Mouse (Mus musculus) heart, adult 9 months (tissue): ENCODE data around the gene Ulk1.
"Not testable (repeated sequence)": the region's sequence is repeated elsewhere in the genome, so short reads cannot be mapped to it uniquely, and the experiment has no call there.

Experiments used
- DNase-seq, 2 experiments: peaks; one replicate each; pipeline ENCODE4 v3.0.0; 2022; ENCODE audit warnings: low spot score in 2 of 2

Ulk1 gene

DNA sequence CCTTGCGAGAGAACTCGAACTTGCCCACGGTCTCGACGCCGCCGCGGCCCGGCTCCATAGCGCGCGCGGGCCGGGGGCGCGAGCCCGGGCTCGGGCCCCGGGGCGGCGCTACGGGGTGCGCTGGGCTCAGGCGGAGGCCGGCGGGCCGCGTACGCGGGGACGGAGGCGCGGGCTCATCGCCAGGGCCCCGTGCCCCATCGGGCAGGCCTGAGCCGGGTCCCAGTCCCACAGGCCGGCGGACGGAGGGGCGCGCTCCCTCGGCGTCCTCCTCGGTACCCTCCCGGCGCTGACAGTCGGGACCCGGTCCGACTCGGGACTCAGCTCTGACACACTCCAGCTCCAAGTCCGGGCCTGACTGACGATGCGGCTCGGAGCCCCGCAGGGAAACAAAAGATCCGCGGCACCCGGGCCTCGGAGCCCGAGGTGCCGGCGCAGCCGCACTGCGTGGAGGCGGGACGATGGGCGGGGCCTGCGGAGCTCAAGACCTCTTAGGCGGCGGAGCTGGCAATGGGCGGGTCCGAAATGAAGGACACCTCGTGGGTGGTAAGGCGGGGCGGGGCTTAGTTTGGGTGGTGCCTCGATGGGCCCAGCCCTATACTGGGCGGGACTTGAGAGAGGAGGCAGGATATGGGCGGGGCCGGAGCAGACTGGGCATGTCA lies at the start of gene Ulk1:
Gene Ulk1, minus strand, starts transcription at position 431 of the 659 bp plus-strand sequence.
- peak; percentile 99 to 100 for DNase-seq

DNA sequence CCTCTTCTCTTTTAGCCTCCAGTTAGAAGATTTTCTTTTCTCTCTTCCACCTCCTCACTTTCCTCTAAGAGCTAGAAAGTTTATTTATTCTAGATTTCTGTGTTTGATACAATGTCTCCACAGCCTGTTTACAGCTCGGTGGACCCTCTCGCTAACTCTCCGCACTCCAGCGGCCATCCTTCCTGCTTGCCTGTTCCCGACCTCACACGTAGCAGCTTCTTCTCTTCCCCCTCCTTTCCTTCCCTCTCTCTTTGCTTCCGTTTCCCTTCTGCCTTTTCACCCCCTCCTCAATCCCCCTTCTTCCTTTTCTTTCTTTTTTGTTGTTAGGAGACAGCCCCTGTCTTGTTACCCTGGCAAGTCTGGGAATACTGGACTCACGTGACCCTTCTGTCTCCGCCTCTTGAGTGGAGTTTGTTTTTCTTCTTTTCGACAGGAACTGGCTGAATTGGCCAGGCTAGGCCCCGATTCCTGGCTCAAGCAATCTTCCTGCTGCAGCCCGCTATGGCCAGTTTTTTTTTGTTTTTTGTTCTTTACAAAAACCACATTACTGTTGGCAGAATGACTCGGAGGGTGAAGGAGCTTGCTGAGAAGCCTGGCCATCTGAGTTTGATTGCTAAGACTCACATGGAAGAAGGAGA lies 49.2 kb upstream of the Ulk1 start:
- peak; percentile 85 to 90 for DNase-seq

DNA sequence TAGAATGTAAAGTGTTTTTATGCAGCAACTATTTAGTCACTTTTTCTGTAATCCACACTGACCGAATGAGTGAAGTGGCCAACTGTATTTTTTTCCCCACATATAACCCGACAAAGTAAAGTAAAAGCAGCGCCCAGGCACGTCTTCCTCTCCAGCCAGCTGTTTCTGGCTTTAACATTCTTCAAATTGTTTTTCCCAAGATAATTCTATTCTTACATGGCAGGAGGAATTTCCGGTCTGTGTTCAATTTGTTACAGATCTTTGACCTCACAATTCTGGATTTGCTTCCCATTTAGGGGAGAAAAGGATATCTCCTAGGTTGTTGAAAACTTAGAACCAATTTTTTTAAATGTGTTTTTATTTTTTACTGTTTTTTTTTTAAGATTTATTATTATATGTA lies 47.2 kb upstream of the Ulk1 start:
- peak; percentile 58 to 63 for DNase-seq

DNA sequence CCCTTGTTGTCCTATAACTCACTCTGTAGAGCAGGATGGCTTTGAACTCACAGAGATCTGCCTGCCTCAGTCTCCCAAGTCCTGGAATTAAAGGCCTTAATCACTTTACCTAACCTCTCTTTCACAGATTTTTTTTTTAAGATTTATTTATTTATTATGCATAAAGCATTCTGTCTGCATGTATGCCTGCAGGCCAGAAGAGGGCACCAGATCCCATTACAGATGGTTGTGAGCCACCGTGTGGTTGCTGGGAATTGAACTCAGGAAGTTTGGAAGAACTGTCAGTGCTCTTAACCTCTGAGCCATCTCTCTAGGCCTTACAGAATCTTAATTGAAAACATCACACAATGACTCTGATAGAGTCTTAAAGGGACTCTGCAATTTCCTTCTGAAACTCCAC lies 43.1 kb upstream of the Ulk1 start:
- DNase-seq = no peak

- no peak for DNase-seq
Measured at GRCm38 (mm10) chr5:110841046-110841862, 31.4 kb upstream of the Ulk1 start.

DNA sequence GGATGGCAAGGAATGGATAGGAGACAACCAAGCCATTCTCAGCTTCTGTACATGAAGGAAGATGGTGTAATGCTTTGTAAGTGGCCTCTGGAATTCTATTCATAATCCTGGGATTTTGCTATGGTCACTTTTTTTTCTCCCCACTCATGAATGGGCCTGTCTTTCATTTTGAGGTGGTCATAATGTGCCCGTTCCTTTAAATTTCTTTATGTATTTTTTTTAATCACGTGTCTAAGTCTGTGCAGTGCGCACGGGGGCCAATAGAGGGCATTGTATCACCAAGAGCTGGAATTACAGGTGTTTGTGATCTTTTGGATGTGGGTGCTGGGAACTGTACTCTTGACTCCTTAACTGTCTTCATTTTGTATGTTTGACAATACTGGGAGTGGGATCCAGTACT lies 30.6 kb upstream of the Ulk1 start:
- DNase-seq = peak in 1 of 2 experiments; percentile 35

DNA sequence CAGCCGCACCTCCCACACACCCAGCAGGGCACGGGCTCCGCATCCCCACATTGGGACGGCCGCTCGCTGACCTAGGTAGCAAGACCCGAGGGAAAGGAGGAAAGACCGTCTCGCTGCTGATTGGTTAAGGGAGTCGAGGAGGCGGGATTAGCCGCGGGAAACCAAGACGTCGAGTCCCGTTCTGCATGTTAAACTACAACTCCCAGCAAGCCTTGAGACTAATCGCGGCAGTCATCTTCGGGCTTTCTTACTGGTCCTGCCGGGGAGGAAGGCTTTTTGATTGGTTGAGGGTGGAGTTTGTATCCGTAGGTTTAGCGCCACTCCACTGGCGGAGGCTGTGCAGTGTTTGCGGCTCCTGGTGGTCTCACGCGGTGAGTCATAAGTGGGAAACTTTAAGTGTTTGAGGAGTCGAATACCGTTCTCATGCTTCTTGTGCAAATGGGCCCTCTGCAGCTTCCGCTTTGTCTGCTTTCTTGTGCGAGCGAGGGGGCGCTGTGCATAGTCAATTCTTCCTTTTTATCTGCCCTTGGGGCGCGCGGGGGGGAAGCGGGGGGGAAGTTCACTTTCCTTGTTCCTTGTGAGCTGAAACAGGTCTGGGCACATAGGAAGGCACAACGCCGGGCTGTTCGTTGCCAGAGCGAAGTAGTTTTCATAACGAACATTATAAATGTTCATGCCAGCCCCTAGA lies 29.9 kb upstream of the Ulk1 start, which contains the start of the genes Hscb and Chek2:
Gene Hscb, minus strand, starts transcription at position 100 of the 688 bp plus-strand sequence.
Gene Chek2, plus strand, starts transcription at position 302 of the 688 bp plus-strand sequence.
- DNase-seq = peak; percentile 99

GRCm38 (mm10) chr5:110839038-110839677 lies 29.3 kb upstream of the Ulk1 start:
- peak in 1 of 2 experiments; percentile 21 for DNase-seq

- DNase-seq = not testable (repeated sequence)
Measured at GRCm38 (mm10) chr5:110838016-110838415, 28.1 kb upstream of the Ulk1 start.

DNA sequence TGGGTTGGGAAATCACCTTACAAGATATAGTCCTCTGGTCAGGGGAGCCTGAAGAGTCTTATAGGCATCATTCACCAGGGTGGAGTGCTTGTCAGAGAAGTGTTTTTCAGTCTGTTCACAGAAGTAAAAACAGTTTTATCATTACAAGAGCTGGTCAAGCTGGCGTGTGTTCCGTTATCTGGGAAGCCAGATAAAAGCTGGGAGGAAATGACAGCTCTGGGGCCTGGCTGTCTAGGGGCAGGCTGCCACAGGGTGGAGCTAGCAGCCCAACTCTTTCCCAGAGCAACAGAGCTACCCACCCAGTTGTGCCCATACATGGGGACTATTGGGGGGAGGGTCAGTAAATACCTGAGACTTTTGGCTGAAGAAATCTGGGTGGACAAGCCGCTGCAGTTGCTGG lies 26.1 kb upstream of the Ulk1 start:
- peak; percentile 58 to 65 for DNase-seq

DNA sequence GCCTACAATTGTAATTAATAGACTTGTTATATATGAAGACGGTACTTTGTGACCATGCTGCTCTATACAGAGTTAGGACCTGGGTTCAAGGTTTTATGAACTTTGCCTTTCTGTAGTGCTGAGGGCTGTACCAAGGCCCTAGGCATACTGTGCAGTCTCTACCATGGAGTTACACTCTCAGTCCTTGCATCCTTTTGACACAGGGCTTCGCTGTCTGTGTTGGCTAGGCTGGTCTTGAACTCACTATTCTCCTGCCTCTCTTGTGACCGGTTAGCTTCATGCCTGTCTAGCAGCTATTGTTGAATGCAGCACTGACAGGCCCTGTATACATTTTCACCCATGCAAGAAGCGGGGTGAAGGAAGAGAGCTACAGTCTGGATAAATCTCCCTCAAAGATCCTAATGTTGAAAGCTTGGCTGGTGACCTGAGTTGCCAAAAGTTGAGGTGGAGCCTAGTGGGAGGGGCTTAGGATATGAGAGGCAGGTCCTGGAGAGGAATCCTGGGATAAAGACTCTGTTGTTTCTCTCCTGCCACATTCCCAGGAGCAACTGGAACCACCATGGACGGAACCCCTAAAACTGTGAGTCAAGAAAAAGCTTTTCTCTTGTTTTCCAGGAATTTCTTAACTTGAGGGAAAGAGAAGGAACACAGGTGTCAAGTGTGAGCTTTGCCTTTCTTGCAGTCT lies 21.3 kb upstream of the Ulk1 start:
- no peak for DNase-seq

DNA sequence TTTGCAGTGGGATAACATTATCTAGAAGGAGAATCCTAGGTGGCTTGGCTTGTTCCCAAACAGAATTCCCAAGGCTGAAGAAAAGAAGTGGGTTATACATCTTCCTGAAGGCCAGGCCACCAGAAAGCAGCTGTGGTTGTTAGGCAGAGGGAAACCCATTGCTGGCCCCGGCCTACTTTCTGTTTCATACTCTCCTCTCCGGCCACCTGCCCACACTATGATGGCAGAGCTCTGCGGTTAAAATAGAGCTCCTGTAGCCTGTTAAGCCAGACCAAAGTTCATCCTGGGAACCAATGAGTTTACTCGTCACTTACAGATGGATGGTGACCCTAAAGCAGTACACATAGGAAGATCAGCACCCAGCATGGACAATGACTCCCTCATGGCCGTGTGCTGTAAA lies 17.7 kb upstream of the Ulk1 start:
- no peak for DNase-seq

- no peak for DNase-seq
Measured at GRCm38 (mm10) chr5:110826781-110827495, 17.0 kb upstream of the Ulk1 start.

DNA sequence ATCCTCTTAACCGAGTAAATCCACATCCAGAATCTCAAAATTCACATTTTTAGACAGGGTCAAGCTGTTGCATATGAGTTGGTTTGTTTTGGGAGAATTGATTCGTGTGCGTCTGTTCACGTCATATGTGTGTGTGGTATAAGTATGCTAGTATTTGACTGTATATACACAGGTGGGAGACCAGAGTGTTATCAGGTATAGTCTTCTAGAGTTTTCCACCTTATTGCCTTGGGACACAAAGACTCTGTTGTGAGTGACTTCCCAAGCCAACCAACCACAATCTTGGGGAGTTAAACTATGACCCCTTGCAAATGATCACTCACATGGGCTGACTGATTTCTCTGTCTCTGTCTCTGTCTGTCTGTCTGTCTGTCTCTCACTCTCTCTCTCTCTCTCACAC lies 14.5 kb upstream of the Ulk1 start:
- no peak for DNase-seq

DNA sequence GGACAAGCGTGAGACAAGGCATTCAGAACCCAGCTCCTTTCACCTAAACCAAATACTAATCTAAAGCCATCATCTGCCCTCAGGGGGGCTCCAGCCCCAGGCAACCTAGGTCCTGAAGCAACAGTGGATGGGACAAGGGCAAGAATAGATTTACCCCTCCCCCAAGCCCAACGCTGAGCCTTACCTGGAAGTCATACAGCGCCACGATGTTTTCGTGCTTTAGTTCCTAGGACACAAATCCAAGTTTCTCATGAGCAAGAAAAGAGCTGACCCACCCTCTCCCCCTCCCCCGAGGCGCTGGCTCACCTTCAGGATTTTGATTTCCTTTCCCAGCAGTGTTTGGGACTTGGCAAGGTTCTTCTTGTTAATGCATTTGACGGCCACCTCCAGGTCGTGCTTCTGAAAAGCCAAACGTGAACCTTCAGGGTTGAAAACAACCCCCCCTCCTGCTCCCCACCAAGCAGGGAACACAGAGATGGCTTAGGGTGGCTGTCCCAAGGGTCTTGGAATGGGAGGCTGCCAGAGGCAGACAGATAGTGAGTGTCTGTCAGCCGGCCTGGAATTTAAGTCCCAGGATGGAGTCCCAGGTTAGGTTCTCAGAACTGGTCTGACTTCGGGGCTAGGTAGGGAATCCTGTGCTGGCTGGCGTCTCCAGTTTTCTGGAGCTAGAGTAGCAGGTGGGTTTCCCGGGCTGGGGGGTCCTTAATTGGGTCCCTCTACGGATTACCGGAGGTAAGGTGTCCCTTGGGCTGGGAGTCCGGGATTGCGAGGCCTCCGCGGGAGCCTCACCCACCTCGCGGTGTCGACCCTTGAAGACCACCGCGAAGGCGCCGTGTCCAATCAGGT lies 853 bp downstream of the Ulk1 start:
- DNase-seq = peak; percentile 33 to 41

DNA sequence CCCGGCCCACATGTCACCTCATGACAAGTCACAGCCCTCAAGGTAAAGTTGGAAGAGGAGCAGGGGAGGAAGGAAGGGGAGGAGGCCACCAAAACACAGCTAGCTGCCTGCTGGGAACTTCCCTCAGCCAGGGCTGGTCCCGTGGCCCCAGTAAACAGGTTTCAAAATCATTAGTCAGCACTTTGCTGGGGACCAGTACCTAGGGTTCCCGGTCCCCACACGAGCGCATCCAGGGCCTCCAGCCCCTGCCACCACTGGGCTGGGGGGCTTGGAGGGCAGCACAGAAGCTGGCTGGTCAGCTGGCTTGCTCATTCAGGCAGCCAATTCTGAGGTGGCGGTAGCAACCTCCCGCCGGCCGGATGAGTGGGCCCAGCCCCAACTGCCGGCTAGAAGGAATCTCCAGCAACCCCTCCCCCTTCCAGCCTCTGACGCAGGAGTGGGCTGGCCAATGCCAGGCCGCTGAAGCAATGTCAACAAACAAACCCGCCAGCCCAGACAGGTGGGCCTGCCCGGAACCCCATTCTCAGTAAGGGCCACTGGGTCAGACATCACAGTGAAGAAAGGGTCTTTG lies 1.8 kb downstream of the Ulk1 start:
- DNase-seq = peak; percentile 90 to 93

- no peak for DNase-seq
Measured at GRCm38 (mm10) chr5:110807453-110807852, 2.4 kb downstream of the Ulk1 start.

GRCm38 (mm10) chr5:110806676-110807075 lies 3.2 kb downstream of the Ulk1 start:
- DNase-seq = peak; percentile 46 to 50

DNA sequence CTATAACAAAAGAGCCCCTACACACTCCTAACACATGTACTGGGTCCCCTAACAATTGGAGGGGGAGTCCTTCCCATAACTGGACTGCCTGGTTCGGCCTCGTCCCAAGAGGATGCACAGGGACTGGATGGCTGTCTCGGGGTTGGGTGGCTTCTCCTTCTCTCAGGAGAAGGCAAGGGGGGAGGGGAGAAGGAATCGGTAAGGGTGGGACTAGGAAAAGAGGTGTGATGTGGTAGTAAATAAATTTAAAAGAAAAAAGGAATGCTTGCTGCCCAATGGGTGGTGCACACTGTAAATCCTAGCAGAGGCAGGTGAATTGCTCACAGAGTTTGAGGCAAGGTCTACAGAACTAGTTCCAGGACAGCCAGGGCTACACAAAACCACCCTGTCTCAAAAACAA lies 3.7 kb downstream of the Ulk1 start:
- DNase-seq = no peak
